Mouse (Mus musculus): ENCODE measurements around the gene Syk.

GRCm38 (mm10) chr13:52578776-52579175 is 4.2 kb upstream of the Syk start:
- no peak for TF ChIP-seq CTCF (IDR thresholded peaks at IDR 0.05; ENCODE audit: low read depth)
- no peak for TF ChIP-seq EP300 (IDR thresholded peaks at IDR 0.05; ENCODE audit: low read depth)
